8 mouse cellular contexts compared by ENCODE assay signal in the genomic region with DNA sequence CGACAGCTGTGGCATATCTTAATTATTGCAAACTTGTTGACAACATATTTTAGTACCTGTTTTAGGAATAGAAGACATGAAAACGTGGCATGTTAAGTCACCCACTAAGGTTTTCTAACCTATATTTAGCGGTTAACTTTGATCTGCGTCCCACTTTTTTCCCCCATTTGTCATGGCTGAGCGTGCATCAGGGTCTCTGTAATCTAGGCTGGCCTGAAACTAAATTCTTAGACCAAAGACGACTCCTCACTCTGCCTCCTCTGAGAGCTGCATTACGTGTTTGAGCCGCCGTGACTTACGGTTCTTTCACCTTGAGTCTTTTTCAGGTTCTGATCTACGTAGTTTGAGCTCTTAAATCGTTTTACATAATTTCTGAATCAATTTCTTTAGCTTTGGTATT. TPM values are rescaled to one million over a fixed set of nuclear protein-coding genes. Genes with fewer than 3 reads are reported as not detected.
DNase-seq lines count a peak whose midpoint lies in the region; ATAC-seq lines count a peak whose summit lies in the region.

No protein-coding gene starts in this region.

- H3K9me3 ChIP-seq in kidney, embryonic 15.5 days (replicated peaks), result no peaks in the 10 kb centered on the region
- H3K9me3 ChIP-seq in forebrain, embryonic 12.5 days, result no peaks in the 10 kb centered on the region
- H3K9me3 ChIP-seq in liver, embryonic 13.5 days (replicated peaks), result no peaks in the 10 kb centered on the region
- H3K9me3 ChIP-seq in stomach, embryonic 16.5 days (replicated peaks; ENCODE audit: control insufficient read depth, low read length), result no peaks in the 10 kb centered on the region

- no peak for DNase-seq in kidney, postnatal 14 days
- DNase-seq in NIH3T3 (ENCODE audit: low read depth), result peak; percentile 48
- peak; percentile 12 for DNase-seq in liver, embryonic 13.5 days
- no peak for DNase-seq in cerebellum, adult 8-10 months

- peaks cover 19% of the 10 kb centered on the region for H3K4me1 ChIP-seq in kidney, embryonic 15.5 days
- H3K4me1 ChIP-seq in forebrain, embryonic 12.5 days, result peaks cover 20% of the 10 kb centered on the region
- peaks cover 44% of the 10 kb centered on the region for H3K4me1 ChIP-seq in liver, embryonic 13.5 days (replicated peaks)
- H3K4me1 ChIP-seq in stomach, embryonic 16.5 days (ENCODE audit: control insufficient read depth, insufficient read depth, low read length), result peaks cover 11% of the 10 kb centered on the region

- WGBS in kidney, embryonic 15.5 days, result 2% methylated on average over 12 of the region's 12 CpGs
- WGBS in forebrain, embryonic 12.5 days, result 3% methylated on average over 12 of the region's 12 CpGs
- WGBS in liver, embryonic 13.5 days (ENCODE audit: insufficient replicate concordance), result 3% methylated on average over 12 of the region's 12 CpGs
- 2% methylated on average over 12 of the region's 12 CpGs for WGBS in stomach, embryonic 16.5 days

- no peaks in the 10 kb centered on the region for H3K27me3 ChIP-seq in kidney, embryonic 15.5 days
- H3K27me3 ChIP-seq in forebrain, embryonic 12.5 days, result no peaks in the 10 kb centered on the region
- no peaks in the 10 kb centered on the region for H3K27me3 ChIP-seq in liver, embryonic 13.5 days
- no peaks in the 10 kb centered on the region for H3K27me3 ChIP-seq in stomach, embryonic 16.5 days (ENCODE audit: control insufficient read depth, insufficient read depth, low read length)

- H3K36me3 ChIP-seq in kidney, embryonic 15.5 days, result peaks cover 62% of the 10 kb centered on the region
- peaks cover 41% of the 10 kb centered on the region for H3K36me3 ChIP-seq in forebrain, embryonic 12.5 days (replicated peaks)
- peaks cover 55% of the 10 kb centered on the region for H3K36me3 ChIP-seq in liver, embryonic 13.5 days
- H3K36me3 ChIP-seq in stomach, embryonic 16.5 days (ENCODE audit: control insufficient read depth, insufficient read depth, low read length), result peaks cover 11% of the 10 kb centered on the region; the same call in 1 of the 2 replicates

- ATAC-seq in kidney, embryonic 15.5 days (replicated peaks; ENCODE audit: low FRiP score), result peak; percentile 37; the same call in 1 of the 2 replicates
- peak; percentile 51 for ATAC-seq in forebrain, embryonic 12.5 days (ENCODE audit: low FRiP score)
- ATAC-seq in liver, embryonic 13.5 days (ENCODE audit: low read depth), result peak; percentile 22; the same call in 1 of the 2 replicates
- ATAC-seq in stomach, embryonic 16.5 days (ENCODE audit: insufficient read depth, low FRiP score), result 0 out of 2 replicates have a peak, but pooled peaks have one; percentile 39
- ATAC-seq in megakaryocyte-erythroid progenitor cell, adult 5-6 weeks (replicated peaks; ENCODE audit: low FRiP score, low TSS enrichment, poor library complexity, severe bottlenecking), result no peak

- peak overlapping the region; percentile 89 for H3K27ac ChIP-seq in kidney, embryonic 15.5 days
- H3K27ac ChIP-seq in forebrain, embryonic 12.5 days, result 0 out of 2 replicates have a peak overlapping the region, but pooled peaks have one; percentile 66
- peak overlapping the region; percentile 72 for H3K27ac ChIP-seq in liver, embryonic 13.5 days
- peak overlapping the region; percentile 42 for H3K27ac ChIP-seq in stomach, embryonic 16.5 days (ENCODE audit: low read length)

- peak overlapping the region; percentile 75 for H3K9ac ChIP-seq in kidney, embryonic 15.5 days
- H3K9ac ChIP-seq in forebrain, embryonic 12.5 days, result peak overlapping the region; percentile 78
- H3K9ac ChIP-seq in liver, embryonic 13.5 days, result peak overlapping the region; percentile 81
- H3K9ac ChIP-seq in stomach, embryonic 16.5 days (ENCODE audit: low read length), result peak overlapping the region; percentile 82

- H3K4me2 ChIP-seq in kidney, embryonic 15.5 days, result peak overlapping the region; percentile 62
- H3K4me2 ChIP-seq in forebrain, embryonic 12.5 days, result peak overlapping the region; percentile 84
- peak overlapping the region; percentile 78 for H3K4me2 ChIP-seq in liver, embryonic 13.5 days
- H3K4me2 ChIP-seq in stomach, embryonic 16.5 days (ENCODE audit: low read depth, low read length), result peak overlapping the region; percentile 81

- peak overlapping the region; percentile 67 for H3K4me3 ChIP-seq in kidney, embryonic 15.5 days (replicated peaks)
- H3K4me3 ChIP-seq in forebrain, embryonic 12.5 days (replicated peaks), result peak overlapping the region; percentile 98
- peak overlapping the region; percentile 90 for H3K4me3 ChIP-seq in liver, embryonic 13.5 days (replicated peaks)
- H3K4me3 ChIP-seq in stomach, embryonic 16.5 days (replicated peaks; ENCODE audit: low read length), result peak overlapping the region; percentile 100

RNA-seq across cellular contexts. Expression of gene Lias, which starts 0.5 kb away (rescaled TPM):
- polyA plus RNA-seq in kidney, embryonic 15.5 days (2015; fragmentation: Nextera tagmentation; extraction: Ambion mirVana), result 61.0 and 71.5 TPM in 2 replicates
- 61.4 and 66.6 TPM in 2 replicates for polyA plus RNA-seq in forebrain, embryonic 12.5 days (2016; fragmentation: Nextera tagmentation; extraction: Ambion mirVana)
- polyA plus RNA-seq in liver, embryonic 13.5 days (2015; fragmentation: Nextera tagmentation; extraction: Ambion mirVana), result 48.6 and 53.2 TPM in 2 replicates
- polyA plus RNA-seq in stomach, embryonic 16.5 days (2015; fragmentation: Nextera tagmentation; extraction: Ambion mirVana), result 52.9 and 57.5 TPM in 2 replicates
- 50.8 and 71.9 TPM in 2 replicates for total RNA-seq in megakaryocyte-erythroid progenitor cell, adult 5-6 weeks (2014; fragmentation: Nextera tagmentation)
- 56.3 and 62.0 TPM in 2 replicates for total RNA-seq in megakaryocyte-erythroid progenitor cell, adult 5-6 weeks (2017)

RNA-seq across cellular contexts. Expression of gene Rpl9, which starts 0.5 kb away (rescaled TPM):
- polyA plus RNA-seq in kidney, embryonic 15.5 days (2015; fragmentation: Nextera tagmentation; extraction: Ambion mirVana), result 1,013 and 1,049 TPM in 2 replicates
- polyA plus RNA-seq in forebrain, embryonic 12.5 days (2016; fragmentation: Nextera tagmentation; extraction: Ambion mirVana), result 738 and 747 TPM in 2 replicates
- polyA plus RNA-seq in liver, embryonic 13.5 days (2015; fragmentation: Nextera tagmentation; extraction: Ambion mirVana), result 731 and 782 TPM in 2 replicates
- polyA plus RNA-seq in stomach, embryonic 16.5 days (2015; fragmentation: Nextera tagmentation; extraction: Ambion mirVana), result 850 and 976 TPM in 2 replicates
- 3,188 and 3,587 TPM in 2 replicates for total RNA-seq in megakaryocyte-erythroid progenitor cell, adult 5-6 weeks (2014; fragmentation: Nextera tagmentation)
- total RNA-seq in megakaryocyte-erythroid progenitor cell, adult 5-6 weeks (2017), result 2,324 and 2,626 TPM in 2 replicates

RNA-seq across cellular contexts. Expression of gene Klb, which starts 43.6 kb away (rescaled TPM):
- 0.15 and 0.44 TPM in 2 replicates for polyA plus RNA-seq in kidney, embryonic 15.5 days (2015; fragmentation: Nextera tagmentation; extraction: Ambion mirVana)
- polyA plus RNA-seq in forebrain, embryonic 12.5 days (2016; fragmentation: Nextera tagmentation; extraction: Ambion mirVana), result 0.13 TPM in 1 of 2 replicates, not detected in the other
- polyA plus RNA-seq in liver, embryonic 13.5 days (2015; fragmentation: Nextera tagmentation; extraction: Ambion mirVana), result 8.7 and 10.0 TPM in 2 replicates
- 1.8 and 1.9 TPM in 2 replicates for polyA plus RNA-seq in stomach, embryonic 16.5 days (2015; fragmentation: Nextera tagmentation; extraction: Ambion mirVana)
- total RNA-seq in megakaryocyte-erythroid progenitor cell, adult 5-6 weeks (2014; fragmentation: Nextera tagmentation), result not detected in 2 replicates
- total RNA-seq in megakaryocyte-erythroid progenitor cell, adult 5-6 weeks (2017), result not detected in 2 replicates

RNA-seq across cellular contexts. Expression of gene Ugdh, which starts 44.0 kb away (rescaled TPM):
- 92.0 and 97.3 TPM in 2 replicates for polyA plus RNA-seq in kidney, embryonic 15.5 days (2015; fragmentation: Nextera tagmentation; extraction: Ambion mirVana)
- 78.7 and 85.9 TPM in 2 replicates for polyA plus RNA-seq in forebrain, embryonic 12.5 days (2016; fragmentation: Nextera tagmentation; extraction: Ambion mirVana)
- polyA plus RNA-seq in liver, embryonic 13.5 days (2015; fragmentation: Nextera tagmentation; extraction: Ambion mirVana), result 16.7 and 19.0 TPM in 2 replicates
- polyA plus RNA-seq in stomach, embryonic 16.5 days (2015; fragmentation: Nextera tagmentation; extraction: Ambion mirVana), result 184 and 191 TPM in 2 replicates
- total RNA-seq in megakaryocyte-erythroid progenitor cell, adult 5-6 weeks (2014; fragmentation: Nextera tagmentation), result 12.1 and 14.1 TPM in 2 replicates
- total RNA-seq in megakaryocyte-erythroid progenitor cell, adult 5-6 weeks (2017), result 19.4 and 51.7 TPM in 2 replicates

RNA-seq across cellular contexts. Expression of gene Rfc1, which starts 56.3 kb away (rescaled TPM):
- polyA plus RNA-seq in kidney, embryonic 15.5 days (2015; fragmentation: Nextera tagmentation; extraction: Ambion mirVana), result 95.3 and 96.5 TPM in 2 replicates
- 88.1 and 93.8 TPM in 2 replicates for polyA plus RNA-seq in forebrain, embryonic 12.5 days (2016; fragmentation: Nextera tagmentation; extraction: Ambion mirVana)
- 52.0 and 62.8 TPM in 2 replicates for polyA plus RNA-seq in liver, embryonic 13.5 days (2015; fragmentation: Nextera tagmentation; extraction: Ambion mirVana)
- polyA plus RNA-seq in stomach, embryonic 16.5 days (2015; fragmentation: Nextera tagmentation; extraction: Ambion mirVana), result 65.7 and 77.8 TPM in 2 replicates
- total RNA-seq in megakaryocyte-erythroid progenitor cell, adult 5-6 weeks (2014; fragmentation: Nextera tagmentation), result 67.0 and 94.1 TPM in 2 replicates
- 105 and 140 TPM in 2 replicates for total RNA-seq in megakaryocyte-erythroid progenitor cell, adult 5-6 weeks (2017)

Comparison
In these comparisons a context has a peak if more than half of its experiments do, and no peak if none do; other contexts are left out.
1. DNase-seq: peak in NIH3T3 (single experiment) and liver, embryonic 13.5 days (single experiment); none in kidney, postnatal 14 days (single experiment) and cerebellum, adult 8-10 months (single experiment).
2. Peak in every context shown above with its lines, with median percentiles within 50 percentile points of each other: H3K27ac ChIP-seq, H3K4me2 ChIP-seq, H3K4me3 ChIP-seq and H3K9ac ChIP-seq.